Mouse (Mus musculus): ENCODE measurements around the gene Atp6v1g3. TPM values are rescaled to one million over a fixed set of nuclear protein-coding genes. Genes with fewer than 3 reads are reported as not detected.

The Atp6v1g3 gene
- total and polyA plus RNA-seq, 3 experiments: not detected

DNA sequence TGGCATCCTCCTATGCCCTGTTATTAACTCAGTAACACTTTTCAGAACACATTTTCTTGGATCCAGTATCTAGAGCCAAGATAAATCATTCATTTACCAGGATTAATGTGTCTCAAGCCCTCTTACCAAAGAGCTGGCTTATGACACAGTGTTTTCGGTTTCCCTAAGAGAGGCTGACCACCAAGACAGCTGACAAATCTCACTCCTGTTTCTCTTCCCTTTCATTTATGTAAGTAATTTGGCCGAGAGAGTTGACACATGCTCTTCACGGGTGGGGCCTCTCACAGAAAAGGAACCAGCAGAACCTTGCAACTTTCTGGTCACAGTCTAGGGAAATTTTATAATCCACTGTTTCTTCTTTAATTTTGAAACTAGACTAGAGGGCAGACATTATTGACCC, 49.1 kb downstream of the Atp6v1g3 start:
- DNase-seq (ENCODE audit: low spot score) (no peak), ATAC-seq (ENCODE audit: extremely low read depth, insufficient number of reproducible peaks, low FRiP score, poor library complexity, severe bottlenecking) (no peak)
- Histone ChIP-seq H3K27me3 (ENCODE audit: insufficient read depth, low read length) (no peaks in the 10 kb centered on the region), H3K4me3 (ENCODE audit: low read depth, low read length) (no peak overlapping the region), H3K36me3 (replicated peaks) (no peaks in the 10 kb centered on the region), H3K4me1 (ENCODE audit: insufficient read depth, low read depth, low read length) (no peaks in the 10 kb centered on the region), H3K9me3 (replicated peaks) (no peaks in the 10 kb centered on the region)
- TF ChIP-seq GATA1 (IDR thresholded peaks at IDR 0.05; ENCODE audit: borderline replicate concordance, low read length): no peak
- no peak for TF ChIP-seq TAL1 (conservative IDR thresholded peaks at IDR 0.05; ENCODE audit: low read depth, low read length)
- TF ChIP-seq CTCF (IDR thresholded peaks at IDR 0.05; ENCODE audit: low read depth, low read length): no peak
- TF ChIP-seq POLR2AphosphoS5 (IDR thresholded peaks at IDR 0.05; ENCODE audit: insufficient replicate concordance, low read depth, low read length): no peak
- TF ChIP-seq GATA2 (IDR thresholded peaks at IDR 0.05; ENCODE audit: borderline replicate concordance, low read depth, low read length): no peak

DNA sequence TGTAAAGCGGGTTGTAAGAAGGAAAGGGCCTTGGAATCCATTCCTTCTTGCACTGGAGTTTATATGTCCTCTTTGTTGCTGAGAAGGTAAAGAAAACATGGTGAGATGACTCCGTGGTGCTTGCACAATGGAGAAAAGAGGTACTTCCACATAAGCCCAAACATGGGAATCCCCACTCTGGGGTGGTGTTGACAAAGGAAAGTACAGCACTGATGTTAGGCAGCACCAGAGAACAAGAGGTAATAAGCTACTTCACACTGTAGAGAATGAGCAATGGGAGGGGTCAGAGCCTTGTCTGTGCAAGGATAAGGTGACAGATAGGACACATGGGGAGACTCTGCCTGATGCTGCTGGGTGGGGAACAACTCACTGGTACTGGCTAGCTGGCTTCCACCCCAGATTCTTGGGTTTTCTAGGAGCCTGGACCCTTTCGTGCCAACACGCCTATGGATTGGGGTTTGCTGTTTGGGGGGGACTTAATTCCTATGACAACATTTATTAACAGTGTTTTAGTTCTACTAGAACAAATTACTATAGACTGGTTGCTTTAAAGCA, 49.6 kb downstream of the Atp6v1g3 start:
- DNase-seq (ENCODE audit: low spot score): no peak
- Histone ChIP-seq H3K36me3 (replicated peaks) (no peaks in the 10 kb centered on the region), H3K9me3 (replicated peaks) (no peaks in the 10 kb centered on the region), H3K4me1 (ENCODE audit: insufficient read depth, low read depth, low read length) (no peaks in the 10 kb centered on the region), H3K27me3 (ENCODE audit: insufficient read depth, low read length) (no peaks in the 10 kb centered on the region), H3K4me3 (ENCODE audit: low read depth, low read length) (no peak overlapping the region)
- TF ChIP-seq TAL1 (conservative IDR thresholded peaks at IDR 0.05; ENCODE audit: low read depth, low read length) (no peak), CTCF (IDR thresholded peaks at IDR 0.05; ENCODE audit: low read depth, low read length) (no peak), GATA1 (IDR thresholded peaks at IDR 0.05; ENCODE audit: borderline replicate concordance, low read length) (no peak), POLR2AphosphoS5 (IDR thresholded peaks at IDR 0.05; ENCODE audit: insufficient replicate concordance, low read depth, low read length) (no peak), GATA2 (IDR thresholded peaks at IDR 0.05; ENCODE audit: borderline replicate concordance, low read depth, low read length) (no peak)
- ATAC-seq (ENCODE audit: extremely low read depth, insufficient number of reproducible peaks, low FRiP score, poor library complexity, severe bottlenecking): no peak

DNA sequence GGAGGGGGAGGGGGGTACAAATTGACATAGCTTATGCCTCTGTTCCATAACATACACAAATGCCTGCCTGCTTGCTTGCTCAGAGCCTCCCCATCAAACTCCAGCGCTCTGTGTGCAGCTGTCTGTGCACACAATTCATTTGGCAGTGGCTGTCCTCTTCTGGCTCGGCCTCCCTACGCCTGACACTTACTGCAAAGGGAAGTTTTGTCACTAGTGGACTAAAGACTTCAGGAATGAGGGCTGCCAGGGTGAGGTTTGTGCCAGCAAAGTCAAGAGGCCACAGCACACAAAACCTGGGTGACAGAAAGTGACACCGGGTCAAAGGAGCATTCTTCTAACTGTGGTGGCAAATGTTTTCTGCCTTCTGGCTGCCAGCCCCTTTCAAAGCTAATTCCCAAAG, 52.6 kb downstream of the Atp6v1g3 start:
- no peak for DNase-seq (ENCODE audit: low spot score)
- no peak for ATAC-seq (ENCODE audit: extremely low read depth, insufficient number of reproducible peaks, low FRiP score, poor library complexity, severe bottlenecking)
- no peaks in the 10 kb centered on the region for H3K27me3 ChIP-seq (ENCODE audit: insufficient read depth, low read length)
- H3K9me3 ChIP-seq (replicated peaks): no peaks in the 10 kb centered on the region
- no peaks in the 10 kb centered on the region for H3K4me1 ChIP-seq (ENCODE audit: insufficient read depth, low read depth, low read length)
- TF ChIP-seq TAL1 (conservative IDR thresholded peaks at IDR 0.05; ENCODE audit: low read depth, low read length): no peak
- no peak for TF ChIP-seq GATA2 (IDR thresholded peaks at IDR 0.05; ENCODE audit: borderline replicate concordance, low read depth, low read length)
- no peak for TF ChIP-seq POLR2AphosphoS5 (IDR thresholded peaks at IDR 0.05; ENCODE audit: insufficient replicate concordance, low read depth, low read length)
- TF ChIP-seq GATA1 (IDR thresholded peaks at IDR 0.05; ENCODE audit: borderline replicate concordance, low read length): no peak
- TF ChIP-seq CTCF (IDR thresholded peaks at IDR 0.05; ENCODE audit: low read depth, low read length): no peak
- H3K36me3 ChIP-seq (replicated peaks): no peaks in the 10 kb centered on the region
- no peak overlapping the region for H3K4me3 ChIP-seq (ENCODE audit: low read depth, low read length)

DNA sequence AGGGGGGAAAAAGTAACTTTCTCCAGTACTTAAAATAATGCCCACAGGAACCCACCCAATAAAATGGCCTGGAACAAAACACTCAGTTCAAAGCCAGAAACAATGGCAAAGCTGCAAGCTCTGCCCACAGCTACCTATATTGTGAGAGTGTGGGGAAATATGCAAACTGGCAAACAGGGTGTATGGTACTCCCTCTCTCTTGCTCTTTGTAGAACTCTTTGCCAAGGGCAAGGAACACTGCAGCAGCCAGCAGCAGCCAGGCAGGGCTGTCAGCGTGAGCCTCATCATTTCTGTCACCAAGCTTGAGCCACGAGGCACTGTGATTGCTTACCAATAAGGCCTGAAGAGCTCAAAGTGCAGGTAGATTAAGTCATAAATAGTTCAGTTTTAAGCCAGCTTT, 53.0 kb downstream of the Atp6v1g3 start:
- ATAC-seq (ENCODE audit: extremely low read depth, insufficient number of reproducible peaks, low FRiP score, poor library complexity, severe bottlenecking): no peak
- no peaks in the 10 kb centered on the region for H3K27me3 ChIP-seq (ENCODE audit: insufficient read depth, low read length)
- no peaks in the 10 kb centered on the region for H3K4me1 ChIP-seq (ENCODE audit: insufficient read depth, low read depth, low read length)
- TF ChIP-seq CTCF (IDR thresholded peaks at IDR 0.05; ENCODE audit: low read depth, low read length) (no peak), GATA1 (IDR thresholded peaks at IDR 0.05; ENCODE audit: borderline replicate concordance, low read length) (no peak), GATA2 (IDR thresholded peaks at IDR 0.05; ENCODE audit: borderline replicate concordance, low read depth, low read length) (no peak), POLR2AphosphoS5 (IDR thresholded peaks at IDR 0.05; ENCODE audit: insufficient replicate concordance, low read depth, low read length) (no peak), TAL1 (conservative IDR thresholded peaks at IDR 0.05; ENCODE audit: low read depth, low read length) (no peak)
- H3K9me3 ChIP-seq (replicated peaks): no peaks in the 10 kb centered on the region
- no peak overlapping the region for H3K4me3 ChIP-seq (ENCODE audit: low read depth, low read length)
- no peaks in the 10 kb centered on the region for H3K36me3 ChIP-seq (replicated peaks)
- no peak for DNase-seq (ENCODE audit: low spot score)

DNA sequence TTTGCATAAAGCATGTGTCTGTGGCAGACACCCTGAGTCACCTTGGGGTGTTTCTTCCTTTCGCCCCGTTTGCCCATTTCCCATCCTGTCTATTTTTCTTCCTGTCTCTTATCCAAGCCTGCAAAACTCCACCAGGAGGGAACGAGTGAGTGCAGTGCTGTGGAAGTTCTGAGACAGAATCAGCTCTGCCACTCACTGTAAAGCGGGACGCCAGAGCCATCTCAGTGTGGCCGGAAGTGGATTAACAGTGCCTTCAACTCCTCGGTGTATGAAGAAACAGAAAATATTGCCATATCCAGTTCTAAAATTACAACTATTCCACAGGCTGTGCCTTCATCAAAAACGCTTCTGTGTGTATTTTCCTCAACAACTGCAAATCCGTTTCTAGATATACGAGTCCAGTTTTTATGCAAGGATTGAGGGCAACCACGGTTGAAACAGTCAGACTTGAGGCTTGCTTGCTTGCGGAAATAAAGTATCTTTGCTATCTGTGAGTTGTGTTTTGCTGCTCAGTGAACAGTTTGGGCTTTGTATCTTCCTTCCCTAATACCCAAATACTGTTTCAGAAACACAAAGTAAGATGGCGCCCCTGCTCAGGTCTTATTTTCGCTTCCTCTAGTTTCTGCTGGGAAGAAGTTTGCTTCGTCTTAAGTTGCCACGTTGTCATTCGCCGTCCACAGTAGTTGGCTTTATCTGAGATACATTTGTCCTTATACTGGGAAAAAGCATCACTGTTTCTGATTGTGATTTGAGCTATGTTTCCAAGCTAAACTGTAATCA, 54.1 kb downstream of the Atp6v1g3 start:
- Histone ChIP-seq H3K27me3 (ENCODE audit: insufficient read depth, low read length) (no peaks in the 10 kb centered on the region), H3K9me3 (replicated peaks) (no peaks in the 10 kb centered on the region), H3K36me3 (replicated peaks) (no peaks in the 10 kb centered on the region), H3K4me1 (ENCODE audit: insufficient read depth, low read depth, low read length) (no peaks in the 10 kb centered on the region), H3K4me3 (ENCODE audit: low read depth, low read length) (no peak overlapping the region)
- TF ChIP-seq CTCF (IDR thresholded peaks at IDR 0.05; ENCODE audit: low read depth, low read length): no peak
- no peak for TF ChIP-seq GATA2 (IDR thresholded peaks at IDR 0.05; ENCODE audit: borderline replicate concordance, low read depth, low read length)
- no peak for TF ChIP-seq POLR2AphosphoS5 (IDR thresholded peaks at IDR 0.05; ENCODE audit: insufficient replicate concordance, low read depth, low read length)
- ATAC-seq (ENCODE audit: extremely low read depth, insufficient number of reproducible peaks, low FRiP score, poor library complexity, severe bottlenecking) (no peak), DNase-seq (ENCODE audit: low spot score) (no peak)

DNA sequence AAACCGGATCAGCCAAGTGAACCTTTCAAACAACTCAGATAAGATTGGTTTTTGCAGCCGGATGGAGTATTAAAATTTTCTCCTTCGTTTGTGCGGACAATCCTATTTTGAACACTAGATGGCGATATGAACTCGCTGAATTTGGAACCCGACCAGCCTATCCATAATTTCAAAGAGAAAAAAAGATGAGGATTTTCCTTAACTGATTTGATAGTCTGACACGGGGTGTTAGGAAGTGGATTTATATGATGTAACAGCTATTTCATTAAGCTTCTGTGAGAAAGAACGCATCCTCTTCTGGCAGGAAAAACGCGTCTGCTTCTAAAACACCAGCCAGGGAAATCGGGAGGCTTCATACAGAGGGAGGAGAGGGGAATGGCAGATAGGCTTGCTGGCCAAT, 54.8 kb downstream of the Atp6v1g3 start:
- H3K4me1 ChIP-seq (ENCODE audit: insufficient read depth, low read depth, low read length): no peaks in the 10 kb centered on the region
- H3K36me3 ChIP-seq (replicated peaks): no peaks in the 10 kb centered on the region
- peak; percentile 35; the same call in 1 of the 2 replicates for ATAC-seq (ENCODE audit: extremely low read depth, insufficient number of reproducible peaks, low FRiP score, poor library complexity, severe bottlenecking)
- DNase-seq (ENCODE audit: low spot score): no peak
- TF ChIP-seq CTCF (IDR thresholded peaks at IDR 0.05; ENCODE audit: low read depth, low read length): no peak
- no peaks in the 10 kb centered on the region for H3K9me3 ChIP-seq (replicated peaks)
- no peaks in the 10 kb centered on the region for H3K27me3 ChIP-seq (ENCODE audit: insufficient read depth, low read length)
- no peak overlapping the region for H3K4me3 ChIP-seq (ENCODE audit: low read depth, low read length)
